Mouse (Mus musculus) forebrain, embryonic 11.5 days (tissue): Measurements from ENCODE around the gene 4933424G06Rik. TPM values are rescaled to one million over a fixed set of nuclear protein-coding genes. Genes with fewer than 3 reads are reported as not detected.

Source experiments
- ATAC-seq: fragments of 200-750 bp; cut with Nextera tagmentation; replicated peaks from 2 replicates; pipeline ENCODE4 v1.8.0; 2017; ENCODE audit warnings: moderate TSS enrichment; ENCODE audit not compliant: low FRiP score
- DNase-seq: peaks from one replicate; pipeline ENCODE4 v3.0.0-alpha.2; 2017; ENCODE audit warnings: low spot score
- H3K27ac ChIP-seq: fragments of 300-500 bp; sonication (generic); 2 replicates; pipeline ENCODE4 v1.5.1; 2014; ENCODE audit warnings: low read depth, low read length
- H3K27me3 ChIP-seq: fragments of 300-500 bp; sonication (generic); 2 replicates; pipeline ENCODE4 v1.6.1; 2014; ENCODE audit warnings: mild to moderate bottlenecking, low read length, mixed read lengths; ENCODE audit not compliant: control insufficient read depth, insufficient read depth
- H3K36me3 ChIP-seq: fragments of 300-500 bp; sonication (generic); 2 replicates; pipeline ENCODE4 v1.6.1; 2014; ENCODE audit warnings: mild to moderate bottlenecking, low read length, moderate library complexity, mixed read lengths; ENCODE audit not compliant: control insufficient read depth, insufficient read depth
- H3K4me1 ChIP-seq: fragments of 300-500 bp; sonication (generic); replicated peaks from 2 replicates; pipeline ENCODE4 v1.6.1; 2014; ENCODE audit warnings: low read length, mixed read lengths; ENCODE audit not compliant: control insufficient read depth, insufficient read depth
- H3K4me2 ChIP-seq: fragments of 300-500 bp; sonication (generic); 2 replicates; pipeline ENCODE4 v1.6.1; 2014; ENCODE audit warnings: low read depth, mild to moderate bottlenecking, low read length, moderate library complexity, mixed read lengths; ENCODE audit not compliant: severe bottlenecking
- H3K4me3 ChIP-seq: fragments of 300-500 bp; sonication (generic); 2 replicates; pipeline ENCODE4 v1.5.1; 2014; ENCODE audit warnings: low read depth, low read length
- H3K9ac ChIP-seq: fragments of 300-500 bp; sonication (generic); 2 replicates; pipeline ENCODE4 v1.6.1; 2014; ENCODE audit warnings: low read length
- H3K9me3 ChIP-seq: fragments of 300-500 bp; sonication (generic); 2 replicates; pipeline ENCODE4 v1.6.1; 2016; ENCODE audit warnings: low read length, mixed read lengths; ENCODE audit not compliant: control insufficient read depth
- WGBS: fragments of 180-500 bp; shearing (Covaris S2); extraction: QIAGEN DNeasy Blood & Tissue Kit; methylation state at CpG from one replicate; pipeline ENCODE4 v1.1.7; 2014; 5-methylcytosine and 5-hydroxymethylcytosine counted together
- polyA plus RNA-seq: library from polyadenylated mRNA; unstranded; fragments of >200 nt; fragmentation: Nextera tagmentation; extraction: Ambion mirVana; gene quantifications from 2 replicates; pipeline ENCODE4 v1.2.1, GENCODE M21; 2014

4933424G06Rik gene
- polyA plus RNA-seq, 1 experiment from 2014 or later: 0.17 TPM

DNA sequence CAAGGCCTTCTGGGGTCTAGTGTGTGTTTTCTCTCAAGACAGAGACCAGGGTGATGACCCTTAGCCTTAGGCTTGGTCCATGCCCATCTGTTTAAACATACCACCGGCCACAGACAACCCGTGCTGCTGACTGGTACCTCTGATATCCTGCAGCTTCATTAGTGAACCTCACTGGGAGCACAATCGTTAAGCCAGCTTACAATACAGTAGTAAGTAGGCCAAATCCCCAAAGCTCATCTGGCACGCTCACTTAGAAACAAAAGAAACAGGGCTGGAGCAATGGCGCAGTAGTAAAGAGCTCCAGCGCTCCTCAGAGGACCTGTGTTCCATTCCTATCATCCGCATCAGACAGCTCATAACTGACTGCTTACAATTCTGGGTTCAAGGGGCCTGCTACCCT lies 29.1 kb upstream of the 4933424G06Rik start:
- no peaks in the 10 kb centered on the region for H3K9me3 ChIP-seq
- no peaks in the 10 kb centered on the region for H3K36me3 ChIP-seq
- 41% methylated on average over 7 of the region's 7 CpGs for WGBS
- no peak overlapping the region for H3K4me2 ChIP-seq
- H3K27me3 ChIP-seq: no peaks in the 10 kb centered on the region
- H3K9ac ChIP-seq: no peak overlapping the region
- H3K27ac ChIP-seq: no peak overlapping the region
- ATAC-seq: no peak
- DNase-seq: no peak
- no peaks in the 10 kb centered on the region for H3K4me1 ChIP-seq
- no peak overlapping the region for H3K4me3 ChIP-seq

DNA sequence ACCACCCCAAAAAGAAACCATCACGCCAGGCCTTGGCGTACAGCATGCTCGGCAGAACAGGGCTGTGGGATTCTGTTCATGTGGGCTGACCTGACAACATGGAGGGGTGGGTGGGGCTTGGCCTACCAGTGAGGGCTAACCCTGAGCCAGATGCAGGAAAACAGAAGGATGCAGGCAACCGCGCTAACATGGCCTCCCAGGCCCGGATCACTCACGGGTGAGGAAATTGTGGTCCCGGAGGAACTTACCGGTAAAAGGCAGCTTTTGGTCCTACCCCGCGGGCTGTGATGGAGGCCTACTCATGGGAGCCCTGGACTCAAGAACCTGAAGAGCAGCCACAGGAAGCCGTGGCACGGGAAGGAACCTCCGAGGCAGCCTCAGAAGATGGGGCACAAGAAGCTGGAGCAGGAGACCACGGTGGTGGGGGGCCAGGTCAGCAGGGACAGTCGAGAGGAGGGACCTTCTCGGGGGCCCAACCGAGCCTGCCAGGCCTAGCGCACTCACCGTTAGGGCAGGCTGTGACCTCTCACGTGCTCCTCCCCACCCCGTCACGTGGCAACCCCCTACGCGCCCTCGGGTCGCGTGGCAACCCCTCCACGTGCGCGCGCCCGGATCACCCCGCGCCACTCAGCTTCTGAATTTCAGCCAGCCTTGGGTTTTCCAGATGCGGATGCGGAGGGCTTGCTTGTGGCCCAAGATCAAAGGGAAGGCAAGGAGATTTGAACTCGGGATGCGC lies 27.2 kb upstream of the 4933424G06Rik start, which contains the start of gene Fam178b:
Fam178b (minus strand) TSS at position 564 of the 736 bp plus-strand sequence.
- Histone ChIP-seq H3K36me3 (no peaks in the 10 kb centered on the region), H3K9me3 (no peaks in the 10 kb centered on the region), H3K4me2 (no peak within 1 kb of the TSS), H3K9ac (no peak within 1 kb of the TSS), H3K27ac (no peak within 1 kb of the TSS), H3K4me1 (no peaks in the 10 kb centered on the region), H3K4me3 (no peak within 1 kb of the TSS), H3K27me3 (no peaks in the 10 kb centered on the region)
- DNase-seq (no peak), ATAC-seq (no peak)
- 92% methylated on average over 39 of the region's 39 CpGs for WGBS

DNA sequence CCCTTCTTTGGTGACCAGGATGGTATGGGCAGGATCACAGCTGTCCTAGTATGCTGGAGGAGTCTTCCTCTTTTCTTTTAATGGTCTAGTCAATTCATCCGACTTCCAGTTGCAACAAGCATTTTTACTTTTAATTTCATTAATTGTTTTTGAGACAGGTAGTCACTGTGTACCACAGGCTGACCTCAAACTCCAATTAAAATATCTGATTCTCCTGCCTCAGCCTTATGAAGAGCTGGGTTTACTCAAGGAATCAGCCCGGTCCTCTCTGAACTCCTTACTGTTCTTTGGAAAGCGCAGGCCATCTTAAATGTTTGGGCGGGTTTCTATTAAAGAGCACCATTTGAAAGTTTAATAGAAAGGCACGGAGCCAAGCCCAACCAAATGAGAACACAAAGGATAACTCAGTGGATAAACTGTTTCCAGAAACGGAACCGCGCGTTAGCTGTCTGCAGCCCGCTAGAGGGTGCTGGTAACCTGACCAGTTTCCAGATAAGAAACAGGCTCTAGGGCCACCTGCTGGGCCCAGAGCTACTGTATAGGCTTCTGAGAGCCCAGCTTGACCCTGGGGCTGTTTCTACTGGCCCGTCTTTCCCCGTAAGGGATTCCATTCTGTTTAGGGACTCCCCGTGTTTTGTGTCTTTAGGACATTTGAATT lies 26.0 kb upstream of the 4933424G06Rik start:
- peak; percentile 79 for DNase-seq
- 13% methylated on average over 13 of the region's 13 CpGs for WGBS

DNA sequence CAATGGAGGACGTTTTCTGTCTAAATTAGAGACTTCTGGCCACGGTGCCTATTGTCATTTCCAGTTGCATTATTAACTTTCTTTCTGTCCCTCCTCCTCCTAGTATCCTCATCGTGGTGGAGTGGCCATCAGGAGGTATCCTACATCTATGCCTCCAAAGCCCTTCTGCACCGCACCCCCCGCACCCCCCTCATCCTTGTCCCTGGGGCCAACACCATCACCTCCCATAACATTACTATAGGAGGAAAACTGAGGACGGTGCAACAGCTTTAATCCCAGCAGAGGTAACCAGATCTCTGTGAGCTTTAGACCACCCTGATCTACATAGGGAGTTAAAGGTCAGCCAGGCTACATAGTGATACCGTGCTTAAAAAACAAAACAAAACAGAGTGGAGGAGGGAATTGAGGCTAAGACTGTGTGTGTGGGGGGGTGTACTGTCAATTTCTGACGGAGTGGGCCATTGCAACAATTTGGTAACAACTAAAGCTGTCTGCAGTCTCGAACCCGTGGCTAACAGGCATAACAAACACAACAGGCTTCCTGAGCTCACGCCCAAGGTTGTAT lies 19.2 kb upstream of the 4933424G06Rik start:
- H3K9ac ChIP-seq: peak overlapping the region; percentile 28
- DNase-seq (no peak), ATAC-seq (peak; percentile 57)
- WGBS: 61% methylated on average over 11 of the region's 11 CpGs
- no peak overlapping the region for H3K27ac ChIP-seq
- H3K4me3 ChIP-seq: peak overlapping the region; percentile 86
- H3K9me3 ChIP-seq: no peaks in the 10 kb centered on the region
- H3K36me3 ChIP-seq: no peaks in the 10 kb centered on the region
- H3K4me1 ChIP-seq: peaks cover 5% of the 10 kb centered on the region
- no peaks in the 10 kb centered on the region for H3K27me3 ChIP-seq
- H3K4me2 ChIP-seq: peak overlapping the region; percentile 41

More for the DNA sequence above, 26.0 kb upstream of the 4933424G06Rik start:
- Histone ChIP-seq H3K4me3 (no peak overlapping the region), H3K36me3 (no peaks in the 10 kb centered on the region), H3K9ac (no peak overlapping the region), H3K4me2 (no peak overlapping the region), H3K27ac (no peak overlapping the region), H3K27me3 (no peaks in the 10 kb centered on the region), H3K4me1 (no peaks in the 10 kb centered on the region), H3K9me3 (no peaks in the 10 kb centered on the region)
- 0 out of 2 replicates have a peak, but pooled peaks have one; percentile 30 for ATAC-seq

DNA sequence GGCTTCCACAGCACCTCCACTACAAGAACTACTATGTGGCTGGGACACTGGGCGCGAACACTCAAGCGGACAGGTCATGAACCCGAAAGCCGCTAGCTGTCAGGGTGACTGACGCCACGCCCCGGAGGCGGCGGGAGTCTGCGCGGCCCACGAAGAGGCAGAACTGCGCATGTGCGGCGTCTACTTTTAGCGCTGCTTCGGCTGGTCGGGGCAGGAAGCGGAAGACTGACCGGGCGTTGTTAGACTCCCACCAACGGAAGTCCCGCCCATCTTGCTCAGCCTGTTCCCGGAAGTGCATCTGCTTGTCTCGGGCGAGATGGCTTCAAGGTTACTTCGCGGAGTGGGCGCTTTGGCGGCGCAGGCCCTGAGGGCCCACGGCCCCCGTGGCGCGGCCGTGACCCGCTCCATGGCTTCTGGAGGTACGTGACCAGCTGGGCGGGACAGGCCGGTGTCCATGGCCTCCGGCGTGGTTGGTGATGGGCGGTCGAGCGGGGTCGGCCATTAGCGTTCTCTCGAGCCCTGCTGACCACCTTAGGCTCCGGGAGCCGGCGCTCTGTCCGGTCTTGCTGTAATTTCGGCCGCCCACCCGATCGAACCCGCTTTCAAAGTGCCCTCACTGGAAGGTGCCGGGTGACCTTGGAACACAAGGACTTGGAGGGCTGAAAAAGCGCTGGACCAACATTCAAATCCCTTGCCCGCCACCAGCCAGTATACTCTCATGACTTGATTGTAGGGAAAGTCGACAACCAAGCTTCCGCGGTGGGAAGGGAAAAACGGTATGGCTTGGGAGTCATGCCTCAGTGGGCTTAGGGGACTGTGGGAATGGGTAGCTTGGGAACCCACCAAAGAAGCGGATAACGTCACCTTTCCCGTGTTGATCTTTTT lies 18.4 kb upstream of the 4933424G06Rik start, which contains the start of gene Cox5b:
Cox5b (plus strand) TSS at position 179 of the 885 bp plus-strand sequence.
- ATAC-seq (peak; percentile 96), DNase-seq (peak; percentile 99)
- Histone ChIP-seq H3K4me2 (peak within 1 kb of the TSS; percentile 84), H3K4me3 (peak within 1 kb of the TSS; percentile 86), H3K9me3 (no peaks in the 10 kb centered on the region), H3K36me3 (no peaks in the 10 kb centered on the region), H3K27ac (no peak within 1 kb of the TSS), H3K9ac (peak within 1 kb of the TSS; percentile 78), H3K4me1 (peaks cover 5% of the 10 kb centered on the region), H3K27me3 (no peaks in the 10 kb centered on the region)
- 1% methylated on average over 65 of the region's 68 CpGs for WGBS

DNA sequence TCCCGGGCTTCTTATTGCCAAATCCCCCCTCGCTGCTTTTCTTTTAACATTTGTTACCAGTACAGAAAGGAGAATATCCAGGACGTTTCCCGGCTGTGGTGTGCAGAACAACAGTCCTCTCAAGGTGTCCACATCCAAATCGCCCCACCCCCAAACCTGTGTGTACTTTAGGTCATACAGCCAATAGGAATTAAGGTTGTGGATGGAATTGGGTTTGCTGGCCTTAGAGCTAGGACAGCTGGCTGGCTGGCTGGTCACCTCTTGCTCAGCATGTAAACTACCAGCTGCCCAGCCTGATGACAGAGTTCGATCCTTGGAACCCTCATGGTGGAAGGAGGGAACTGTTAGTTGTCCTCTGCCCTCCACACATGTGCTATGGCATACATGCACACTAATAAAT lies 15.1 kb upstream of the 4933424G06Rik start:
- Histone ChIP-seq H3K9ac (no peak overlapping the region), H3K4me1 (peaks cover 5% of the 10 kb centered on the region), H3K9me3 (no peaks in the 10 kb centered on the region), H3K4me2 (no peak overlapping the region), H3K27me3 (no peaks in the 10 kb centered on the region), H3K27ac (no peak overlapping the region), H3K4me3 (no peak overlapping the region), H3K36me3 (no peaks in the 10 kb centered on the region; the same call in 1 of the 2 replicates)
- ATAC-seq (no peak), DNase-seq (no peak)
- WGBS: 91% methylated on average over 6 of the region's 6 CpGs

DNA sequence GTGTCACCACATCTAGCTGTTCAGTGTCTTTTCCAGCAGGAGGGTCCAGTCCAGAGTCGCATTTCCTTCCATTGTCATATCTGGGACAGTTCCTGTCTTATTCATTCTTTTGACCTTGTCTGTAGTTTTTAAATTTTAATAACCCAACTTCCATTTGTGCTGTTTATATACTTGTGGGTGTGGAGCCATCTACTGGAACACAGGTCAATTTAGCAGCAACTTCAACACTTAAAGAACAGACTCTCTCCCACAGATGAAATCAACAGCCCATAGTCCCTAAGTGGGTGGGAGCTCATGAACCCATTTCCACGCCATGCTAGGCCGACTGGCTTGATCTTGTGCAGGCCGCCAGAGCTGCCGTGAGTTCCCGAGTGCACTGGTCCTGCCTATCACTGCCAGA lies 13.5 kb upstream of the 4933424G06Rik start:
- H3K9me3 ChIP-seq: no peaks in the 10 kb centered on the region
- no peak overlapping the region for H3K27ac ChIP-seq
- no peaks in the 10 kb centered on the region for H3K27me3 ChIP-seq
- H3K9ac ChIP-seq: no peak overlapping the region
- 75% methylated on average over 6 of the region's 6 CpGs for WGBS
- H3K36me3 ChIP-seq: peaks cover 6% of the 10 kb centered on the region
- DNase-seq (no peak), ATAC-seq (no peak)
- H3K4me1 ChIP-seq: peaks cover 5% of the 10 kb centered on the region
- no peak overlapping the region for H3K4me3 ChIP-seq
- no peak overlapping the region for H3K4me2 ChIP-seq

DNA sequence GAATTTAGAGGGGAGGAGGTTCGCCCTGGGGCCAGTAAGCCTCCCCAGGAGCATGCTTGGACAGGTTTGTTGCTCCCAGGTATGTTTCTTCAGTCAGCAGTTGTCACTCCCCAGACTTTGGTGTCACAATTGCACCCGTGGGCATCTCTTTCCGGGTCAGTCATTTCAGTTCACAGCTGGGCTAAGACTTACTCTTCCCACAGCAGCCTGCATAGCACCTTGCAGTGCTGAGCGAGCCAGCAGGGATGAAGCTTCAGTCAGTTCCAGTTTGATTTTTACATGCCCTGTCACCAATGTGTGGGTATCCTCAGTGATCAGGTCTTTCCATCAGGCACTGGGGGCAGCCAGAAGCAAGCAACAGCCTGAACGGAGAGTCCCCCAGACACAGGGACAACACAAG lies 12.9 kb upstream of the 4933424G06Rik start:
- H3K27me3 ChIP-seq: no peaks in the 10 kb centered on the region
- H3K9me3 ChIP-seq: no peaks in the 10 kb centered on the region
- no peak for DNase-seq
- H3K36me3 ChIP-seq: peaks cover 6% of the 10 kb centered on the region
- H3K27ac ChIP-seq: no peak overlapping the region
- H3K4me1 ChIP-seq: peaks cover 4% of the 10 kb centered on the region
- no peak overlapping the region for H3K4me3 ChIP-seq
- no peak for ATAC-seq
- WGBS: 72% methylated on average over 5 of the region's 5 CpGs
- H3K4me2 ChIP-seq: no peak overlapping the region
- no peak overlapping the region for H3K9ac ChIP-seq
